Mouse (Mus musculus) midbrain, embryonic 12.5 days (tissue): ENCODE data around the gene Prkd1. TPM values are rescaled to one million over a fixed set of nuclear protein-coding genes. Genes with fewer than 3 reads are reported as not detected.
A peak's percentile ranks its signal among the peaks of the same experiment; 100 is the strongest.

ENCODE experiments used
- ATAC-seq: fragments of 200-750 bp; cut with Nextera tagmentation; 2 replicates; pipeline ENCODE4 v1.8.0; 2017; ENCODE audit warnings: low read depth, moderate TSS enrichment, moderate library complexity; ENCODE audit not compliant: low FRiP score
- H3K27ac ChIP-seq: fragments of 300-500 bp; sonication (generic); replicated peaks from 2 replicates; pipeline ENCODE4 v1.5.1; 2016; ENCODE audit warnings: mild to moderate bottlenecking
- H3K27me3 ChIP-seq: fragments of 300-500 bp; sonication (generic); 2 replicates; pipeline ENCODE4 v1.6.1; 2016; ENCODE audit warnings: mild to moderate bottlenecking
- H3K36me3 ChIP-seq: fragments of 300-500 bp; sonication (generic); 2 replicates; pipeline ENCODE4 v1.6.1; 2016
- H3K4me1 ChIP-seq: fragments of 300-500 bp; sonication (generic); 2 replicates; pipeline ENCODE4 v1.6.1; 2016
- H3K4me2 ChIP-seq: fragments of 300-500 bp; sonication (generic); replicated peaks from 2 replicates; pipeline ENCODE4 v1.6.1; 2016; ENCODE audit warnings: mild to moderate bottlenecking, moderate library complexity
- H3K4me3 ChIP-seq: fragments of 300-500 bp; sonication (generic); 2 replicates; pipeline ENCODE4 v1.5.1; 2016; ENCODE audit warnings: mild to moderate bottlenecking
- H3K9ac ChIP-seq: fragments of 300-500 bp; sonication (generic); replicated peaks from 2 replicates; pipeline ENCODE4 v1.6.1; 2016; ENCODE audit warnings: mild to moderate bottlenecking, moderate library complexity
- H3K9me3 ChIP-seq: fragments of 300-500 bp; sonication (generic); 2 replicates; pipeline ENCODE4 v1.6.1; 2016; ENCODE audit warnings: mild to moderate bottlenecking
- WGBS: fragments of 180-500 bp; shearing (Covaris S2); methylation state at CpG from one replicate; pipeline ENCODE4 v1.1.7; 2016; 5-methylcytosine and 5-hydroxymethylcytosine counted together
- polyA plus RNA-seq: library from polyadenylated mRNA; unstranded; fragments of >200 nt; fragmentation: Nextera tagmentation; extraction: Ambion mirVana; gene quantifications from 2 replicates; pipeline ENCODE4 v1.2.1, GENCODE M21; 2016

Gene Prkd1
- polyA plus RNA-seq, 1 experiment from 2014 or later: 4.9 TPM

GRCm38 (mm10) chr12:50301334-50301733 is 347.6 kb downstream of the Prkd1 start:
- Histone ChIP-seq H3K27me3 (peaks cover 6% of the 10 kb centered on the region; the same call in 1 of the 2 replicates), H3K36me3 (no peaks in the 10 kb centered on the region), H3K4me2 (no peak overlapping the region), H3K9ac (no peak overlapping the region), H3K4me3 (no peak overlapping the region), H3K4me1 (no peaks in the 10 kb centered on the region; the same call in 1 of the 2 replicates), H3K27ac (no peak overlapping the region), H3K9me3 (no peaks in the 10 kb centered on the region)
- ATAC-seq: peak; percentile 84
- whole genome bisulfite sequencing: 30% methylated on average over 1 of the region's 1 CpGs

GRCm38 (mm10) chr12:50296067-50296466 is 352.8 kb downstream of the Prkd1 start:
- H3K4me3 ChIP-seq: no peak overlapping the region
- H3K27me3 ChIP-seq: peaks cover 6% of the 10 kb centered on the region; the same call in 1 of the 2 replicates
- H3K9me3 ChIP-seq: no peaks in the 10 kb centered on the region
- ATAC-seq: 0 out of 2 replicates have a peak, but pooled peaks have one; percentile 28
- H3K4me1 ChIP-seq: peaks cover 6% of the 10 kb centered on the region
- no peaks in the 10 kb centered on the region for H3K36me3 ChIP-seq
- no peak overlapping the region for H3K27ac ChIP-seq
- no peak overlapping the region for H3K4me2 ChIP-seq
- 50% methylated on average over 2 of the region's 2 CpGs for WGBS
- H3K9ac ChIP-seq: no peak overlapping the region

DNA sequence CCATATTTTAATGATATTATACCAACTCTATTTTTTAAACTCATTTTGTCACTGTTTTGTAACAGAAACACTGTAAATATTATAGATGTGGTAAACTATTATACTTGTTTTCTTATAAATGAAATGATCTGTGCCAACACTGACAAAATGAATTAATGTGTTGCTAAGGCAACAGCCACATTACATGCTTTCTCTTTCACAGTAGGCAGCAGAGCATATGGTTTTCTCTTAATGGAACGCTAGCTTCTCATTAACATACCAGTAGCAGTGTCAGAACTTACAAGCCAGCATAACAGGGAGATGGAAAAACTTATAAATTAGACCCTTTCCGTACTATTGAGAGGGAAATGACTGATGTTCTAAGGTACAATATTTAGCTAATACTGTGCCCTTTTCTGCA is 353.3 kb downstream of the Prkd1 start:
- peak; percentile 87 for ATAC-seq
- Histone ChIP-seq H3K27me3 (peaks cover 6% of the 10 kb centered on the region; the same call in 1 of the 2 replicates), H3K9me3 (no peaks in the 10 kb centered on the region), H3K4me3 (no peak overlapping the region), H3K9ac (no peak overlapping the region), H3K4me1 (peaks cover 6% of the 10 kb centered on the region), H3K36me3 (no peaks in the 10 kb centered on the region), H3K27ac (no peak overlapping the region), H3K4me2 (no peak overlapping the region)
- WGBS: 29% methylated on average over 2 of the region's 2 CpGs

DNA sequence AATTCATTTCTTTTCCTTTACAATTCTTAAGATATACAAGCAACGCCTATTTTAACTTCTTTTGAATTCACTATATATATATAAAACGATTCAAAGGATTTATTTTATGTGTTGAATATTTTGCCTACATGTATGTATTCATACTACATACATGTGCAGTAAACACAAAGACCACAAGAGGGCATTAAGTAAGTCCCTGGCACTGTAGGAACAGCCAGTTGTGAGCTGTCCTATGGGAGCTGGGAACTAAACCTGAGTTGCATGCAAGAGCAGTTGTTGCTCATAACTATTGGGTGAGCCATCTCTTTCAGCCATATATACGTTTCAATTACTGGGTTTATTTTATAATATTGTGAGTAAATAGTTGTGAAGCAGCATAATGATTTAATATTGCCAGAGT is 356.1 kb downstream of the Prkd1 start:
- 76% methylated on average over 3 of the region's 3 CpGs for WGBS
- Histone ChIP-seq H3K36me3 (no peaks in the 10 kb centered on the region), H3K9me3 (no peaks in the 10 kb centered on the region), H3K4me1 (peaks cover 6% of the 10 kb centered on the region), H3K4me3 (no peak overlapping the region), H3K9ac (no peak overlapping the region), H3K27ac (no peak overlapping the region), H3K27me3 (peaks cover 3% of the 10 kb centered on the region; the same call in 1 of the 2 replicates), H3K4me2 (no peak overlapping the region)
- ATAC-seq: 0 out of 2 replicates have a peak, but pooled peaks have one; percentile 24
